Mouse (Mus musculus): ENCODE data around the gene Zfp456. TPM values are rescaled to one million over a fixed set of nuclear protein-coding genes. Genes with fewer than 3 reads are reported as not detected.
"Not testable (repeated sequence)": the region's sequence is repeated elsewhere in the genome, so short reads cannot be mapped to it uniquely, and the experiment has no call there.

Zfp456 gene
- polyA plus RNA-seq, 1 experiment from 2014 or later = 1.7 TPM

DNA sequence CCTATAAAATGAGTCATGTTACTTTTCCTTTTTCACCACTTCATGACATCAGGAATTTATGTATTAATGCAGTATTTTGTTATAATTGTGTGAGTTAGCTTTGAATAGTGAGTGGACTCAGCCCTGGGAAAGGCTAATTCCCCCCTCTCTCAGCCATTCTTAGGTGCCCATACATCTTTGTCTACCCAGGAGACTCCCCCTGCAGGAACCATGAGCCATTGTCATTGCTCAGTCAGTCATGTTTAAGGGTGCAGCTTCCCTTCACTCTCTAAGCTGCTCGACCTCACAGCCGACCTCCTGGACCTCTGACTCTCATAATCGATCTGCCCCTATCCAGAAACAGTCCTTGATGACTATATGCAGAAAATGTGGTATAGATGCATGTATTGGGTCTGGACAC, 645 bp upstream of the Zfp456 start:
- not testable (repeated sequence) for H3K4me2 ChIP-seq (ENCODE audit: low read depth, low read length); H3K27ac ChIP-seq (ENCODE audit: low read length); H3K4me1 ChIP-seq (ENCODE audit: control insufficient read depth, insufficient read depth, low read length); ATAC-seq (replicated peaks; ENCODE audit: extremely low read depth, insufficient read depth, low FRiP score); H3K9me3 ChIP-seq (replicated peaks; ENCODE audit: control insufficient read depth, low read length); H3K9ac ChIP-seq (ENCODE audit: low read length); H3K27me3 ChIP-seq (ENCODE audit: control insufficient read depth, insufficient read depth, low read length); H3K4me3 ChIP-seq (ENCODE audit: low read length); H3K36me3 ChIP-seq (ENCODE audit: control insufficient read depth, insufficient read depth)
- WGBS = 77% methylated on average over 3 of the region's 3 CpGs

DNA sequence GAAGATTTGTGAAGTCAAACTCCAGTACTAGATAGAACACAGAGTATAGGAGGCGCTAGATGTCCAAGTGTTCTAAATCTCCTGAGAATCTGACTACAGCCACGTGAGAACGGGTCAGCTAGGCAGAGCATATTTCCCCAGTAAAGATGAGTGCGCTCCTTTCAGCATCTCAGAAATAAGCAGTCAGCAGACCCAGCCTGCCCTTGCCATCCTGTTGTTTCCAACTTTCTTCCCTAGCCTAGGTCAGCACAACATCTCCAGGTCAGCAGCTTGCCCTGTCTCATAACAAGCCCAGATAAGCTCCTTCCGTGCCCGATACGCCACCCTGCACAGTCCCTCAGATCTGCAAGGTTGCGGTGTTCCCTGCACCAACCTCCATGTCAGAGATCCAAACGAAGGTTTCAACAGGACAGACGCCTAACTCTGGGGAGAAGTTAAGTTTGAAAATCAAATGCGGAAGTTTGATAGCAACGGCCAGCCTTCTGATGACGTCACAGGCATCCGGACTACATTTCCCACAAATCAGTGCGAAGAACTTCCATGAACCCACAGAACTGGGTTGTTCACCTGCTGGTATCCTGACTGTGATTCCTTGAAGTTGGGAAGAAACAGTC, 15.4 kb downstream of the Zfp456 start, which contains the start of the genes Gm28044 and Zfp953:
Gm28044 (minus strand) TSS at position 406 of the 614 bp plus-strand sequence.
Zfp953 (minus strand) TSS at position 475 of the 614 bp plus-strand sequence.
- H3K9ac ChIP-seq (ENCODE audit: low read length) = peak within 1 kb of the TSS; percentile 82
- H3K4me1 ChIP-seq (ENCODE audit: control insufficient read depth, insufficient read depth, low read length) = peaks cover 7% of the 10 kb centered on the region; the same call in 1 of the 2 replicates
- no peaks in the 10 kb centered on the region for H3K27me3 ChIP-seq (ENCODE audit: control insufficient read depth, insufficient read depth, low read length)
- H3K9me3 ChIP-seq (replicated peaks; ENCODE audit: control insufficient read depth, low read length) = no peaks in the 10 kb centered on the region
- H3K36me3 ChIP-seq (ENCODE audit: control insufficient read depth, insufficient read depth) = no peaks in the 10 kb centered on the region
- 0% methylated on average over 15 of the region's 15 CpGs for WGBS
- H3K4me2 ChIP-seq (ENCODE audit: low read depth, low read length) = peak within 1 kb of the TSS; percentile 81
- H3K27ac ChIP-seq (ENCODE audit: low read length) = peak within 1 kb of the TSS; percentile 71
- ATAC-seq (replicated peaks; ENCODE audit: extremely low read depth, insufficient read depth, low FRiP score) = peak; percentile 86
- H3K4me3 ChIP-seq (ENCODE audit: low read length) = peak within 1 kb of the TSS; percentile 83

DNA sequence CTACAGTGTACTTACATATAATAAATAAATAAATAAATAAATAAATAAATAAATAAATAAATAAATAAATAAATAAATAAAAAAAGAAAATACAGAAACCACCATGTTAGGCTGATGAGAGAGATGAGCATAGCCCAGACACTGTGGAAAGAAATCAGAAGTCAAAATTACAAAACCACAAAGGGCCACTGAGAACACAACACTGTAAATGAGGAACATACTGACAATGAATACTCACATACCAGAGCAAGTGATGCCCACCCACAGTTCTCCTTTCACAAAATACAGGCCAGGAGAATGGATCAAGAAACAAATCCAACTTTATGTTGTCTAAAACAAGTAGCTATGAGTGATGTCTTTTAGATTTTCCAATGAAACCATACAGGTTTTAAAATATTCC, 23.8 kb downstream of the Zfp456 start:
- Histone ChIP-seq H3K27ac (ENCODE audit: low read length) (no peak overlapping the region), H3K4me2 (ENCODE audit: low read depth, low read length) (no peak overlapping the region), H3K9me3 (replicated peaks; ENCODE audit: control insufficient read depth, low read length) (no peaks in the 10 kb centered on the region), H3K9ac (ENCODE audit: low read length) (no peak overlapping the region), H3K36me3 (ENCODE audit: control insufficient read depth, insufficient read depth) (no peaks in the 10 kb centered on the region), H3K27me3 (ENCODE audit: control insufficient read depth, insufficient read depth, low read length) (no peaks in the 10 kb centered on the region), H3K4me3 (ENCODE audit: low read length) (no peak overlapping the region), H3K4me1 (ENCODE audit: control insufficient read depth, insufficient read depth, low read length) (no peaks in the 10 kb centered on the region)
- ATAC-seq (replicated peaks; ENCODE audit: extremely low read depth, insufficient read depth, low FRiP score) = no peak

DNA sequence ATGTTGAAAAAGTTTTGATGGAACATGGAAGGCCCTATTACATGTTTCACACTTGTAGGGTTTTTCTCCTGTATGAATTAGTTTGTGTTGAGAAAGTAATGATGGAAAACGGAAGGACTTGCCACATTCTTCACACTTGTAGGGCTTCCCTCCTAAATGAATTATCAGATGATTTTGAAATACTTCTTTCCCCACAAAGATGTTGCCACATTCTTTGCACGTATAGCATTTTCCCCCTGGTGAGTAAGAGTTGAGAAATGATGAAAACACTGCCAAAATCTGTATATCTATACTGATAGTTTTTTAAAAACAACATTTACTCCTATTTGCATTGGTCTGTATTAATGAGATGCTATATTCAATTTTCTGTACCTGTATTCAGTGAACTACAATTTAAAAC, 32.2 kb downstream of the Zfp456 start:
- Histone ChIP-seq H3K27ac (ENCODE audit: low read length) (no peak overlapping the region), H3K4me3 (ENCODE audit: low read length) (no peak overlapping the region), H3K4me1 (ENCODE audit: control insufficient read depth, insufficient read depth, low read length) (no peaks in the 10 kb centered on the region), H3K27me3 (ENCODE audit: control insufficient read depth, insufficient read depth, low read length) (no peaks in the 10 kb centered on the region), H3K9me3 (replicated peaks; ENCODE audit: control insufficient read depth, low read length) (no peaks in the 10 kb centered on the region), H3K9ac (ENCODE audit: low read length) (no peak overlapping the region), H3K36me3 (ENCODE audit: control insufficient read depth, insufficient read depth) (peaks cover 11% of the 10 kb centered on the region), H3K4me2 (ENCODE audit: low read depth, low read length) (no peak overlapping the region)
- ATAC-seq (replicated peaks; ENCODE audit: extremely low read depth, insufficient read depth, low FRiP score) = no peak
- WGBS = 78% methylated on average over 2 of the region's 2 CpGs

DNA sequence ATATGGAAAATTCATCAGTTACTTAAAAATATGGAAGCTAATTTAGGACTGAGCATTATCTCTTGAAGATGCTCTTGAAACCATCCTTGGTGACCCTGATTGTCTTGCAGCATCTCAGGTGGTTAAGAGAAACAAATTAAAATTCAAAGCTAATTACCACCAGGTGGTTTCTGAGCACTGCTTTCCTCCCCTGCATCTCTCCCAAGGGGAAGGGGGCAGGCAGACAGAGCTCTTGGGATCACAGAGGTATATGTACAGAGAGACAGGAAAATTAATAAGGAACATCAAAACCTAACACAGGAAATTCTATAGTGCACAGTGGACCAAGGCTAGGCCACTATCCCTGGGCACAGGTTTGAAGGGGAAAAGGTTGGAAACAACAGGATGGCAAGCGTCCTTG, 42.7 kb downstream of the Zfp456 start:
- peak overlapping the region; percentile 66 for H3K9ac ChIP-seq (ENCODE audit: low read length)
- H3K27me3 ChIP-seq (ENCODE audit: control insufficient read depth, insufficient read depth, low read length) = no peaks in the 10 kb centered on the region
- ATAC-seq (replicated peaks; ENCODE audit: extremely low read depth, insufficient read depth, low FRiP score) = peak; percentile 5; the same call in 1 of the 2 replicates
- no peaks in the 10 kb centered on the region for H3K9me3 ChIP-seq (replicated peaks; ENCODE audit: control insufficient read depth, low read length)
- H3K4me1 ChIP-seq (ENCODE audit: control insufficient read depth, insufficient read depth, low read length) = peaks cover 9% of the 10 kb centered on the region
- peak overlapping the region; percentile 71 for H3K27ac ChIP-seq (ENCODE audit: low read length)
- H3K4me3 ChIP-seq (ENCODE audit: low read length) = peak overlapping the region; percentile 57
- peak overlapping the region; percentile 67 for H3K4me2 ChIP-seq (ENCODE audit: low read depth, low read length)
- no peaks in the 10 kb centered on the region for H3K36me3 ChIP-seq (ENCODE audit: control insufficient read depth, insufficient read depth)
- WGBS = 55% methylated on average over 1 of the region's 1 CpGs

DNA sequence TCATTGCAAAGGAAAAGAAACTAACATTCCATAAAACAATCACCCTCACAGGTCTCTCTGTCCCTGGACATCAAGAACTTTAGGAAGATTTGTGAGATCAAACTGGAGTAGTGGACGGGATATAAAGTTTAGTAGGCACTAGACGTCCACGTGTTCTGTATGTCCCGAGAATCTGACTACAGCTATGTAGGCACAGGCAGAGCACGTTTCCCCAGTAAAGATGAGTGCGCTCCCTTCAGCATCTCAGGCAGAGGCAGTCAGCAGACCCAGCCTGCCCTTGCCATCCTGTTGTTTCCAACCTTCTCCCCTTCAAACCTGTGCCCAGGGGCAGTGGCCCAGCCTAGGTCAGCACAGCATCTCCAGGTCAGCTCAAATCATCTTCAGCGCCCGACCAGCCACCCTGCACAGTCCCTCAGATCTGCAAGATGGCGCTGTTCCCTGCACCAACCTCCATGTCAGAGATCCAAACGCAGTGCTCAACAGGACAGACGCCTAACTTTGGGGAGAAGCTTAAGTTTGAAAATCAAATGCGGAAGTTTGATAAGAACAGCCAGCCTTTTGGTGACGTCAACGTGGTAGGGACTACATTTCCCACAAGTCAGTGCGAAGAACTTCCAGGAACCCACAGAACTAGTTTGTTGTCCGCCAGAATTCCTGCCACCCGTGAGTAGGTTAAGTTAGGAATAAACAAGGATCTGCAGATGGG, 43.4 kb downstream of the Zfp456 start, which contains the start of gene Zfp595:
Zfp595 (minus strand) TSS at position 552 of the 706 bp plus-strand sequence.
- H3K4me1 ChIP-seq (ENCODE audit: control insufficient read depth, insufficient read depth, low read length) = peaks cover 9% of the 10 kb centered on the region
- H3K27ac ChIP-seq (ENCODE audit: low read length) = peak within 1 kb of the TSS; percentile 71
- peak within 1 kb of the TSS; percentile 67 for H3K4me2 ChIP-seq (ENCODE audit: low read depth, low read length)
- 10% methylated on average over 17 of the region's 17 CpGs for WGBS
- no peaks in the 10 kb centered on the region for H3K9me3 ChIP-seq (replicated peaks; ENCODE audit: control insufficient read depth, low read length)
- ATAC-seq (replicated peaks; ENCODE audit: extremely low read depth, insufficient read depth, low FRiP score) = peak; percentile 86
- H3K9ac ChIP-seq (ENCODE audit: low read length) = peak within 1 kb of the TSS; percentile 66
- peak within 1 kb of the TSS; percentile 57 for H3K4me3 ChIP-seq (ENCODE audit: low read length)
- H3K36me3 ChIP-seq (ENCODE audit: control insufficient read depth, insufficient read depth) = no peaks in the 10 kb centered on the region
- H3K27me3 ChIP-seq (ENCODE audit: control insufficient read depth, insufficient read depth, low read length) = no peaks in the 10 kb centered on the region

Other genes with a start within 250 kb of the Zfp456 start
- 6.0 and 6.1 TPM in 2 replicates for gene Rsl1, start 202.6 kb downstream of the Zfp456 start, polyA plus RNA-seq (2015; fragmentation: Nextera tagmentation; extraction: Ambion mirVana)
- gene Zfp455, start 181.3 kb downstream of the Zfp456 start, polyA plus RNA-seq (2015; fragmentation: Nextera tagmentation; extraction: Ambion mirVana) = 0.75 and 1.00 TPM in 2 replicates
- gene Zfp458, start 97.3 kb downstream of the Zfp456 start, polyA plus RNA-seq (2015; fragmentation: Nextera tagmentation; extraction: Ambion mirVana) = 1.2 and 1.3 TPM in 2 replicates
- gene Zfp457, start 69.3 kb downstream of the Zfp456 start, polyA plus RNA-seq (2015; fragmentation: Nextera tagmentation; extraction: Ambion mirVana) = 0.94 and 1.3 TPM in 2 replicates
- 1.8 TPM in 2 replicates for gene Zfp595, start 43.2 kb downstream of the Zfp456 start, polyA plus RNA-seq (2015; fragmentation: Nextera tagmentation; extraction: Ambion mirVana)
- gene Gm28044, start 15.3 kb downstream of the Zfp456 start, polyA plus RNA-seq (2015; fragmentation: Nextera tagmentation; extraction: Ambion mirVana) = 0.83 TPM in 1 of 2 replicates, not detected in the other
- gene Zfp953, start 15.2 kb downstream of the Zfp456 start, polyA plus RNA-seq (2015; fragmentation: Nextera tagmentation; extraction: Ambion mirVana) = 0.60 and 0.72 TPM in 2 replicates
- gene Gm28041, start 77 bp downstream of the Zfp456 start, polyA plus RNA-seq (2015; fragmentation: Nextera tagmentation; extraction: Ambion mirVana) = 0.71 TPM in 1 of 2 replicates, not detected in the other
- gene Zfp429, start 24.0 kb upstream of the Zfp456 start, polyA plus RNA-seq (2015; fragmentation: Nextera tagmentation; extraction: Ambion mirVana) = 4.7 and 5.8 TPM in 2 replicates
- 0.56 and 0.59 TPM in 2 replicates for gene Zfp459, start 45.6 kb upstream of the Zfp456 start, polyA plus RNA-seq (2015; fragmentation: Nextera tagmentation; extraction: Ambion mirVana)
- 5.5 and 6.0 TPM in 2 replicates for gene Zfp874a, start 75.8 kb upstream of the Zfp456 start, polyA plus RNA-seq (2015; fragmentation: Nextera tagmentation; extraction: Ambion mirVana)
- gene Zfp874b, start 108.4 kb upstream of the Zfp456 start, polyA plus RNA-seq (2015; fragmentation: Nextera tagmentation; extraction: Ambion mirVana) = 2.1 and 2.8 TPM in 2 replicates
- 8.9 TPM in 2 replicates for gene Zfp58, start 124.7 kb upstream of the Zfp456 start, polyA plus RNA-seq (2015; fragmentation: Nextera tagmentation; extraction: Ambion mirVana)
- not detected in 2 replicates for gene Gm26965, start 150.3 kb upstream of the Zfp456 start, polyA plus RNA-seq (2015; fragmentation: Nextera tagmentation; extraction: Ambion mirVana)
- 16.8 and 18.2 TPM in 2 replicates for gene Zfp87, start 150.4 kb upstream of the Zfp456 start, polyA plus RNA-seq (2015; fragmentation: Nextera tagmentation; extraction: Ambion mirVana)
- 7.1 and 7.3 TPM in 2 replicates for gene Zfp748, start 178.0 kb upstream of the Zfp456 start, polyA plus RNA-seq (2015; fragmentation: Nextera tagmentation; extraction: Ambion mirVana)
- gene Zfp729b, start 233.9 kb upstream of the Zfp456 start, polyA plus RNA-seq (2015; fragmentation: Nextera tagmentation; extraction: Ambion mirVana) = 2.6 and 2.7 TPM in 2 replicates

Data from heart, embryonic 16.5 days (tissue).